Comparison of ENCODE assay signal across 25 mouse cellular contexts in the genomic region with DNA sequence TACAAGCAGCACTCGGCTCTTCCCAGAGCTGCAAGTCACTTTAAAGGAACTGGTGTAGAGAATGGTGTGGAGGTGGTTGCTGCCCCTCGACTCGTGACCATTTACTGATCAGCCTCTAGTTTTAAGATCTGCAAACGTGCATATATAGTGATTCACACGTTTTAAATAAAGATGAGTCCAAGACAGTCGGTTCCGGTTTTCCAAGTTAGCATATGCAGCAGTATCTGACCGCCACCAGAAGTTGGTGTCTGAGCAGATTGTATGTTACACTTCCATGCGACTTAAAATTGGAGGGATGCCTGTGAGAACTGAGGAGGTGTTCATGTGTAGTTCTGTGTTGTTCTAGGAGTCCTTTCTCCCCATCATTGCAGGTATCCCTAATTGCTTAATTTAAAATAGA. TPM values are rescaled to one million over a fixed set of nuclear protein-coding genes. Genes with fewer than 3 reads are reported as not detected.
"Had no signal": no experiment of that assay in that cellular context is flagged by ENCODE, and none has a peak within 500 bp of the region (broad histone marks: within the 10 kb centered on the region; RNA-seq: fewer than 3 reads in every experiment).

No protein-coding gene starts in this region.

- ATAC-seq: intestine, embryonic 15.5 days; liver, embryonic 12.5 days; midbrain, embryonic 13.5 days; midbrain, embryonic 16.5 days had no signal

- H3K4me1 ChIP-seq: intestine, embryonic 15.5 days; limb, embryonic 10.5 days; limb, embryonic 13.5 days; liver, embryonic 12.5 days; liver, embryonic 15.5 days; lung, embryonic 15.5 days; megakaryocyte, embryonic 14.5 days; midbrain, embryonic 10.5 days; midbrain, embryonic 13.5 days; neural tube, embryonic 13.5 days had no signal

- H3K4me3 ChIP-seq: intestine, embryonic 15.5 days; limb, embryonic 10.5 days; limb, embryonic 13.5 days; liver, embryonic 12.5 days; liver, embryonic 15.5 days; lung, embryonic 15.5 days; megakaryocyte, embryonic 14.5 days; midbrain, embryonic 10.5 days; midbrain, embryonic 13.5 days; myocyte; neural tube, embryonic 13.5 days had no signal

- H3K27me3 ChIP-seq: intestine, embryonic 15.5 days; limb, embryonic 13.5 days; liver, embryonic 12.5 days; liver, embryonic 15.5 days; lung, embryonic 15.5 days; megakaryocyte, embryonic 14.5 days; midbrain, embryonic 13.5 days; neural tube, embryonic 13.5 days had no signal

- H3K9ac ChIP-seq: intestine, embryonic 15.5 days; limb, embryonic 13.5 days; liver, embryonic 12.5 days; liver, embryonic 15.5 days; lung, embryonic 15.5 days; midbrain, embryonic 13.5 days; neural tube, embryonic 13.5 days had no signal

- H3K9me3 ChIP-seq: intestine, embryonic 15.5 days; limb, embryonic 10.5 days; limb, embryonic 13.5 days; liver, embryonic 12.5 days; liver, embryonic 15.5 days; lung, embryonic 15.5 days; megakaryocyte, embryonic 14.5 days; midbrain, embryonic 10.5 days; midbrain, embryonic 13.5 days; neural tube, embryonic 13.5 days had no signal

- H3K4me2 ChIP-seq: intestine, embryonic 15.5 days; limb, embryonic 13.5 days; liver, embryonic 12.5 days; liver, embryonic 15.5 days; lung, embryonic 15.5 days; midbrain, embryonic 13.5 days; neural tube, embryonic 13.5 days had no signal

- DNase-seq: kidney, adult 11 months; kidney, adult 9 months; kidney, postnatal 14 days; kidney, postnatal 4 days; liver; lung, adult 18-20 months; lung, postnatal 10 days; lung, postnatal 36 days; thymus, adult 2 months; thymus, postnatal 14 days; thymus, postnatal 4 days had no signal

- H3K27ac ChIP-seq: intestine, embryonic 15.5 days; limb, embryonic 10.5 days; limb, embryonic 13.5 days; liver, embryonic 12.5 days; liver, embryonic 15.5 days; lung, embryonic 15.5 days; midbrain, embryonic 10.5 days; midbrain, embryonic 13.5 days; neural tube, embryonic 13.5 days had no signal

RNA-seq across cellular contexts. Expression of a gene that starts 30.1 kb away (rescaled TPM):
- total RNA-seq: monocyte, adult 5-6 weeks; neutrophil, adult 5-6 weeks had no signal
